Mouse (Mus musculus) kidney, adult 2 months (tissue): ENCODE results near the gene Trp53.

Source experiments
- CTCF ChIP-seq: fragments of 200-500 bp; conservative IDR thresholded peaks from 2 replicates; pipeline ENCODE4 v1.5.1; 2011; ENCODE audit warnings: low read depth, mild to moderate bottlenecking, control low read depth, low read length, moderate library complexity, mixed read lengths; ENCODE audit not compliant: insufficient read depth, insufficient read length
- POLR2A ChIP-seq: fragments of 200-500 bp; IDR thresholded peaks from one replicate; pipeline ENCODE4 v1.6.1; 2011; ENCODE audit warnings: low read depth, low read length, control low read depth

DNA sequence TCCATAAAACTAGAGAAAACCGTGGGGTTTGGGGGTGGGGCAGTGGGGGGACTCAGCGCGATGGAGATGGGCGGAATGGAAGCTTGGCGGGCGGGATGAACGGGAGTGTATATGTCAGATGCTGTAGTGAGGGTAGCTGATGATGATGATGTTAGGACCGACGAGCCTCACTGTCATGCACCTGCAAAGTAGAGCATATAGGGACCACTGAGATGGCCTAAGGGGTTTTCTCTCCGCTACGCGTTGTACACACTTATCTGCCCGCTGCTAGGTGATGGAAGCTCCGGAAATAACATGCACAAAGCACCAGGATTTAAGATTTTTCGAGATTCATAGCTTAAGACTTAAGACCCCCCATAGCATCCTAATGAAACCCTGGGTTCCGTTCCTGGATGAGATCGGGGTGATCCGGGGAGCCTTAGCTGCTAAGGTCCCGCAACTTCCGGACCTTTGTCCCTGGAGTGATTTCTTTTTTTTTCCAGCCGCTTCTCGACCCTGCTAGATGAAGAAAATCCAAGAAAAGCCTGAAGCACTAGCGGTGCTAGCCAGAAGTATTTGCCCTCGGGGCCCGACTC is 500 bp downstream of the Trp53 start:
- TF ChIP-seq POLR2A (no peak), CTCF (no peak)
